Mouse (Mus musculus): ENCODE measurements at regions not wholly inside any gene's neighbourhood (a gene's known extent, or its start where the extent isn't known, plus 50 kb on each side); places are given as distances from the start of the nearest gene placed in this dataset.

DNA sequence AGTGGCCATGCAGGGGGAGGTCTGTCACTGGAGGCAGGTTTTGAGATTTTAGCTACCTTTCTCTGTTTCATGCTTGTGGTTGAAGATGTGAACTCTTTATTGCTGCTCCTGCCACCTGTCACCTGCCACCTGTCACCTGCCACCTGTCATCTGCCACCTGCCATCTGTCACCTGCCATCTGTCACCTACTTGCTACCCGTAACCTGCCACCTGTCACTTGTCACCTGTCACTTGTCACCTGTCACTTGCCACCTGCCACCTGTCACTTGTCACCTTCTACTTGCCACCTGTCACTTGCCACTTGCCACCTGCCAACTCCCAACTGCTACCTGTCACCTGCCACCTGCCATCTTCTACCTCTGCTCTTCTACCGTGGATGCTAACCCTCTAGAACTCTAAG is 581.2 kb upstream of the Fam19a5 start:
- TF ChIP-seq EP300 (IDR thresholded peaks at IDR 0.05; ENCODE audit: low read depth) (no peak), CTCF (IDR thresholded peaks at IDR 0.05; ENCODE audit: low read depth) (no peak)

All from heart, postnatal 0 days (tissue).